Mouse (Mus musculus) myocyte (in vitro differentiated cells): ENCODE data around the gene Lrrc30. TPM values are rescaled to one million over a fixed set of nuclear protein-coding genes. Genes with fewer than 3 reads are reported as not detected.

Source experiments
- H3K27me3 ChIP-seq: one replicate; pipeline ENCODE4 v1.6.1; 2011; ENCODE audit not compliant: control insufficient read depth, insufficient read depth, insufficient read length
- H3K36me3 ChIP-seq: one replicate; pipeline ENCODE4 v1.6.1; 2011; ENCODE audit not compliant: control insufficient read depth, insufficient read depth
- H3K4me2 ChIP-seq: one replicate; pipeline ENCODE4 v1.6.1; 2011; ENCODE audit warnings: low read depth, control low read depth
- H3K4me3 ChIP-seq: one replicate; pipeline ENCODE4 v1.5.1; 2011; ENCODE audit warnings: mild to moderate bottlenecking, control low read depth, moderate library complexity
- H3K79me2 ChIP-seq: one replicate; pipeline ENCODE4 v1.6.1; 2011; ENCODE audit not compliant: control insufficient read depth, insufficient read depth
- H3ac ChIP-seq: one replicate; pipeline ENCODE4 v1.6.1; 2011; ENCODE audit not compliant: control insufficient read depth, insufficient read length
- CEBPB ChIP-seq: IDR thresholded peaks from 2 replicates; pipeline ENCODE4 v1.6.1; 2011; ENCODE audit warnings: mild to moderate bottlenecking, moderate library complexity; ENCODE audit not compliant: poor library complexity, insufficient read depth, severe bottlenecking
- E2F4 ChIP-seq: IDR thresholded peaks from one replicate; pipeline ENCODE4 v1.6.1; 2011; ENCODE audit warnings: mild to moderate bottlenecking, control low read depth, moderate library complexity; ENCODE audit not compliant: insufficient read depth
- MAX ChIP-seq: IDR thresholded peaks from one replicate; pipeline ENCODE4 v1.6.1; 2011; ENCODE audit warnings: low read depth, mild to moderate bottlenecking, control low read depth
- MYOD1 ChIP-seq, 3 experiments: IDR thresholded peaks; one replicate each; pipeline ENCODE4 v1.6.1; 2011; ENCODE audit warnings: control low read depth in 2 of 3, low read depth in 2 of 3, mild to moderate bottlenecking in 2 of 3, moderate library complexity in 1 of 3; ENCODE audit not compliant: insufficient read length in 2 of 3, control insufficient read depth in 1 of 3
- MYOG ChIP-seq, 3 experiments: IDR thresholded peaks; one replicate each; pipeline ENCODE4 v1.6.1; 2011; ENCODE audit warnings: control low read depth in 2 of 3, low read depth in 2 of 3, mild to moderate bottlenecking in 2 of 3; ENCODE audit not compliant: insufficient read length in 2 of 3, control insufficient read depth in 1 of 3, insufficient read depth in 1 of 3
- POLR2A ChIP-seq: IDR thresholded peaks from one replicate; pipeline ENCODE4 v1.6.1; 2011; ENCODE audit warnings: low read depth, mild to moderate bottlenecking, control low read depth, moderate library complexity; ENCODE audit not compliant: insufficient read length
- POLR2AphosphoS2 ChIP-seq: IDR thresholded peaks from one replicate; pipeline ENCODE4 v1.6.1; 2011; ENCODE audit warnings: low read depth, control low read depth; ENCODE audit not compliant: insufficient read length
- REST ChIP-seq: IDR thresholded peaks from one replicate; pipeline ENCODE4 v1.6.1; 2011; ENCODE audit warnings: mild to moderate bottlenecking, control low read depth, moderate library complexity; ENCODE audit not compliant: insufficient read depth, insufficient read length
- SRF ChIP-seq: IDR thresholded peaks from one replicate; pipeline ENCODE4 v1.6.1; 2011; ENCODE audit warnings: low read depth; ENCODE audit not compliant: control insufficient read depth, insufficient read length
- TCF12 ChIP-seq: IDR thresholded peaks from one replicate; pipeline ENCODE4 v1.6.1; 2011; ENCODE audit warnings: mild to moderate bottlenecking, control low read depth; ENCODE audit not compliant: poor library complexity, insufficient read depth, severe bottlenecking
- TCF3 ChIP-seq: IDR thresholded peaks from one replicate; pipeline ENCODE4 v1.6.1; 2011; ENCODE audit warnings: low read depth, control low read depth; ENCODE audit not compliant: insufficient read length
- USF1 ChIP-seq: IDR thresholded peaks from one replicate; pipeline ENCODE4 v1.6.1; 2011; ENCODE audit warnings: low read depth, mild to moderate bottlenecking, control low read depth, moderate library complexity
- polyA plus RNA-seq: library from polyadenylated mRNA; unstranded; fragments of >200 nt; fragmentation: generic; extraction: Trizol; gene quantifications from one replicate; pipeline ENCODE4 v1.2.1, GENCODE M21; 2012; ENCODE audit warnings: missing spikeins

The Lrrc30 gene
- polyA plus RNA-seq, 1 experiment, result 0.97 TPM

GRCm38 (mm10) chr17:67664299-67664698 is 31.8 kb upstream of the Lrrc30 start:
- H3K4me3 ChIP-seq, result no peak overlapping the region
- TF ChIP-seq REST, result no peak
- no peak for TF ChIP-seq USF1
- TF ChIP-seq TCF3, result no peak
- TF ChIP-seq SRF, result no peak
- TF ChIP-seq MYOD1 (IDR thresholded peaks at IDR 0.05; ENCODE audit: control insufficient read depth in 1 of 3, insufficient read length in 2 of 3, low read depth in 2 of 3), result no peak
- TF ChIP-seq MYOG (IDR thresholded peaks at IDR 0.05; ENCODE audit: control insufficient read depth in 1 of 3, insufficient read depth in 1 of 3, insufficient read length in 2 of 3, low read depth in 2 of 3), result no peak
- no peak for TF ChIP-seq MAX
- TF ChIP-seq POLR2AphosphoS2, result no peak
- TF ChIP-seq TCF12, result no peak
- no peak for TF ChIP-seq E2F4

GRCm38 (mm10) chr17:67651506-67651905 is 19.0 kb upstream of the Lrrc30 start:
- Histone ChIP-seq H3K4me3 (no peak overlapping the region), H3K27me3 (peaks cover 4% of the 10 kb centered on the region), H3K79me2 (no peaks in the 10 kb centered on the region), H3ac (no peak overlapping the region), H3K36me3 (no peaks in the 10 kb centered on the region), H3K4me2 (no peak overlapping the region)
- TF ChIP-seq MYOD1 (IDR thresholded peaks at IDR 0.05; ENCODE audit: control insufficient read depth in 1 of 3, insufficient read length in 2 of 3, low read depth in 2 of 3) (no peak), CEBPB (no peak), SRF (no peak)

More at GRCm38 (mm10) chr17:67664299-67664698, 31.8 kb upstream of the Lrrc30 start:
- no peaks in the 10 kb centered on the region for H3K79me2 ChIP-seq
- peaks cover 6% of the 10 kb centered on the region for H3K27me3 ChIP-seq
- no peak overlapping the region for H3K4me2 ChIP-seq
- no peaks in the 10 kb centered on the region for H3K36me3 ChIP-seq
- no peak overlapping the region for H3ac ChIP-seq

GRCm38 (mm10) chr17:67641627-67642026 is 9.1 kb upstream of the Lrrc30 start:
- Histone ChIP-seq H3K36me3 (no peaks in the 10 kb centered on the region), H3K4me3 (no peak overlapping the region), H3ac (no peak overlapping the region), H3K27me3 (no peaks in the 10 kb centered on the region), H3K4me2 (no peak overlapping the region), H3K79me2 (no peaks in the 10 kb centered on the region)
- TF ChIP-seq TCF12 (no peak), SRF (no peak), MYOD1 (IDR thresholded peaks at IDR 0.05; ENCODE audit: control insufficient read depth in 1 of 3, insufficient read length in 2 of 3, low read depth in 2 of 3) (no peak), POLR2A (no peak), MAX (no peak), CEBPB (no peak), TCF3 (no peak), MYOG (IDR thresholded peaks at IDR 0.05; ENCODE audit: control insufficient read depth in 1 of 3, insufficient read depth in 1 of 3, insufficient read length in 2 of 3, low read depth in 2 of 3) (no peak), USF1 (no peak), E2F4 (no peak), POLR2AphosphoS2 (no peak), REST (no peak)

- TF ChIP-seq REST (no peak), CEBPB (no peak), USF1 (no peak), TCF3 (no peak), MAX (no peak), MYOG (IDR thresholded peaks at IDR 0.05; ENCODE audit: control insufficient read depth in 1 of 3, insufficient read depth in 1 of 3, insufficient read length in 2 of 3, low read depth in 2 of 3) (no peak), TCF12 (no peak), E2F4 (no peak), SRF (no peak), POLR2AphosphoS2 (no peak)
- no peak overlapping the region for H3K4me2 ChIP-seq
These were observed 5.7 kb upstream of the Lrrc30 start for GRCm38 (mm10) chr17:67638119-67638810.

GRCm38 (mm10) chr17:67636951-67637350 is 4.4 kb upstream of the Lrrc30 start:
- no peak for TF ChIP-seq USF1
- TF ChIP-seq SRF, result no peak
- no peak for TF ChIP-seq POLR2A
- no peak for TF ChIP-seq MYOD1 (IDR thresholded peaks at IDR 0.05; ENCODE audit: control insufficient read depth in 1 of 3, insufficient read length in 2 of 3, low read depth in 2 of 3)
- no peak for TF ChIP-seq REST
- no peak for TF ChIP-seq MAX
- TF ChIP-seq TCF12, result no peak
- no peak for TF ChIP-seq MYOG (IDR thresholded peaks at IDR 0.05; ENCODE audit: control insufficient read depth in 1 of 3, insufficient read depth in 1 of 3, insufficient read length in 2 of 3, low read depth in 2 of 3)
- Histone ChIP-seq H3K27me3 (no peaks in the 10 kb centered on the region), H3K79me2 (no peaks in the 10 kb centered on the region), H3ac (no peak overlapping the region), H3K4me2 (no peak overlapping the region), H3K4me3 (no peak overlapping the region), H3K36me3 (no peaks in the 10 kb centered on the region)

More at GRCm38 (mm10) chr17:67638119-67638810, 5.7 kb upstream of the Lrrc30 start:
- Histone ChIP-seq H3K4me3 (no peak overlapping the region), H3K36me3 (no peaks in the 10 kb centered on the region), H3K79me2 (no peaks in the 10 kb centered on the region), H3K27me3 (no peaks in the 10 kb centered on the region), H3ac (no peak overlapping the region)
